8 mouse cellular contexts compared by ENCODE assay signal in the genomic region with DNA sequence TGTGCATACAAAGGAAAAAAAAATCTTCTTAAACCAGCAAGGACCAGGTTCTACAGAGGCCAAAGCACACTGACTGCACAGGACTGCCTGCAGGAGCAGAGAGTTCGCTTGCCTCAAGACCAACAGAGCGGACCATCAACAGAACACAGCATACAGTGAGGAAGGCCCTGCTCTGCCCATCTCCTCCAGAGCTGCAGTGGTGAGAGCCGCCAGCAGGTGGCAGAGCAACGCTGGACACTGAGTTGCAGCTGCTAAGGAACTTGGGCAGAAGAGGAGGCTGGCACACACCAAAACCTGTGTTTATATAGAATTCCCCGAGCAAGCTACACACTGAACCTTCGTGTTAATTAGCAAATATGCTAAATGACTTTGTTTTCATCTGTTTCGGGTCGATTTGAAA. TPM values are rescaled to one million over a fixed set of nuclear protein-coding genes. Genes with fewer than 3 reads are reported as not detected.
DNase-seq lines count a peak whose midpoint lies in the region; ATAC-seq and TF ChIP-seq lines count a peak whose summit lies in the region.

No protein-coding gene starts in this region.

- H3K27ac ChIP-seq in hindbrain, postnatal 0 days: no peak overlapping the region

- no peak overlapping the region for H3K4me2 ChIP-seq in hindbrain, postnatal 0 days (ENCODE audit: low read depth, low read length)

- H3K4me3 ChIP-seq in hindbrain, postnatal 0 days (ENCODE audit: low read length): no peak overlapping the region

- DNase-seq in R1 (ENCODE audit: low read depth, low spot score): peak; percentile 64
- DNase-seq in cerebellum, adult 9-11 months: peak; percentile 35
- peak; percentile 52 to 83 for DNase-seq in frontal cortex, postnatal 10 days (ENCODE audit: low spot score in 2 of 2)
- DNase-seq in hindbrain, postnatal 0 days (ENCODE audit: low spot score): peak; percentile 88
- DNase-seq in left cerebral cortex, adult 11 months (ENCODE audit: low spot score): peak; percentile 78
- DNase-seq in lung, postnatal 4 days: peak; percentile 77 to 88
- DNase-seq in right cerebral cortex, adult 18-20 months: peak; percentile 86
- DNase-seq in urinary bladder, adult 18-20 months (ENCODE audit: low spot score in 2 of 2): peak; percentile 64 to 84

- 23% methylated on average over 8 of the region's 8 CpGs for WGBS in hindbrain, postnatal 0 days

- H3K27me3 ChIP-seq in hindbrain, postnatal 0 days (ENCODE audit: insufficient read depth, low read length): no peaks in the 10 kb centered on the region

- no peaks in the 10 kb centered on the region for H3K4me1 ChIP-seq in hindbrain, postnatal 0 days (ENCODE audit: insufficient read depth, low read length)

- H3K9ac ChIP-seq in hindbrain, postnatal 0 days (replicated peaks; ENCODE audit: low read length): no peak overlapping the region

- H3K36me3 ChIP-seq in hindbrain, postnatal 0 days (ENCODE audit: insufficient read depth, low read length): peaks cover 8% of the 10 kb centered on the region

- peak; percentile 87 for ATAC-seq in hindbrain, postnatal 0 days

- TF ChIP-seq CTCF in hindbrain, postnatal 0 days (IDR thresholded peaks at IDR 0.05; ENCODE audit: low read depth): peak; percentile 98

- no peaks in the 10 kb centered on the region for H3K9me3 ChIP-seq in hindbrain, postnatal 0 days (ENCODE audit: low read length)

RNA-seq across cellular contexts. Expression of gene Cldn22, which starts 42.8 kb away (rescaled TPM):
- total RNA-seq in hindbrain, postnatal 0 days (2014; rRNA removed): not detected in 2 replicates
- not detected in 2 replicates for polyA plus RNA-seq in hindbrain, postnatal 0 days (2015; fragmentation: Nextera tagmentation; extraction: Ambion mirVana)

RNA-seq across cellular contexts. Expression of gene Cldn24, which starts 45.1 kb away (rescaled TPM):
- not detected in 2 replicates for total RNA-seq in hindbrain, postnatal 0 days (2014; rRNA removed)
- not detected in 2 replicates for polyA plus RNA-seq in hindbrain, postnatal 0 days (2015; fragmentation: Nextera tagmentation; extraction: Ambion mirVana)

Comparison
In these comparisons a context has a peak if more than half of its experiments do, and no peak if none do; other contexts are left out.
1. DNase-seq: peak in every context shown above with its lines; median percentile 88 in hindbrain, postnatal 0 days; 86 in right cerebral cortex, adult 18-20 months; 82 in lung, postnatal 4 days; 78 in left cerebral cortex, adult 11 months; 74 in urinary bladder, adult 18-20 months; 68 in frontal cortex, postnatal 10 days; 64 in R1; 35 in cerebellum, adult 9-11 months.